Mouse (Mus musculus) CH12.LX (cell line): ENCODE results near the gene Snx8.

ENCODE experiments used
- CTCF ChIP-seq, 2 experiments: IDR thresholded peaks in 1 of 2; conservative IDR thresholded peaks in 1 of 2; 2 replicates each; pipeline ENCODE4 v1.5.1; 2011 to 2012; ENCODE audit warnings: low read depth in 2 of 2, low read length in 2 of 2, improper control_type of control experiment in 1 of 2, inconsistent platforms in 1 of 2, mild to moderate bottlenecking in 1 of 2, moderate library complexity in 1 of 2
- E2F4 ChIP-seq: IDR thresholded peaks from 2 replicates; pipeline ENCODE4 v1.6.1; 2011; ENCODE audit warnings: low read depth, low read length, improper control_type of control experiment; ENCODE audit not compliant: insufficient replicate concordance
- MAX ChIP-seq: IDR thresholded peaks from 2 replicates; pipeline ENCODE4 v1.6.1; 2011; ENCODE audit warnings: low read length, improper control_type of control experiment
- MXI1 ChIP-seq: IDR thresholded peaks from 2 replicates; pipeline ENCODE4 v1.6.1; 2011; ENCODE audit warnings: mild to moderate bottlenecking, low read depth, low read length, improper control_type of control experiment
- MYC ChIP-seq: IDR thresholded peaks from 2 replicates; pipeline ENCODE4 v1.6.1; 2011; ENCODE audit warnings: low read depth, mild to moderate bottlenecking, improper control_type of control experiment, low read length
- POLR2A ChIP-seq: IDR thresholded peaks from 2 replicates; pipeline ENCODE4 v1.6.1; 2011; ENCODE audit warnings: low read depth, mild to moderate bottlenecking, improper control_type of control experiment, low read length
- POLR2AphosphoS2 ChIP-seq: IDR thresholded peaks from 2 replicates; pipeline ENCODE4 v1.6.1; 2011; ENCODE audit warnings: low read depth, low read length, improper control_type of control experiment
- RAD21 ChIP-seq: IDR thresholded peaks from 2 replicates; pipeline ENCODE4 v1.6.1; 2011; ENCODE audit warnings: low read depth, mild to moderate bottlenecking, low read length, improper control_type of control experiment, moderate library complexity
- SIN3A ChIP-seq: IDR thresholded peaks from 2 replicates; pipeline ENCODE4 v1.6.1; 2012; ENCODE audit warnings: low read length, improper control_type of control experiment, inconsistent platforms
- SMC3 ChIP-seq: IDR thresholded peaks from 2 replicates; pipeline ENCODE4 v1.6.1; 2011; ENCODE audit warnings: low read depth, low read length, improper control_type of control experiment
- TBP ChIP-seq: conservative IDR thresholded peaks from 2 replicates; pipeline ENCODE4 v1.6.1; 2011; ENCODE audit warnings: low read depth, low read length, improper control_type of control experiment
- USF1 ChIP-seq: IDR thresholded peaks from 2 replicates; pipeline ENCODE4 v1.6.1; 2014; ENCODE audit warnings: low read depth, mild to moderate bottlenecking, inconsistent platforms, low read length, improper control_type of control experiment
- USF2 ChIP-seq: conservative IDR thresholded peaks from 2 replicates; pipeline ENCODE4 v1.6.1; 2011; ENCODE audit warnings: low read depth, low read length, improper control_type of control experiment
- ZNF384 ChIP-seq: IDR thresholded peaks from 2 replicates; pipeline ENCODE4 v1.6.1; 2012; ENCODE audit warnings: low read depth, low read length, improper control_type of control experiment, inconsistent platforms

DNA sequence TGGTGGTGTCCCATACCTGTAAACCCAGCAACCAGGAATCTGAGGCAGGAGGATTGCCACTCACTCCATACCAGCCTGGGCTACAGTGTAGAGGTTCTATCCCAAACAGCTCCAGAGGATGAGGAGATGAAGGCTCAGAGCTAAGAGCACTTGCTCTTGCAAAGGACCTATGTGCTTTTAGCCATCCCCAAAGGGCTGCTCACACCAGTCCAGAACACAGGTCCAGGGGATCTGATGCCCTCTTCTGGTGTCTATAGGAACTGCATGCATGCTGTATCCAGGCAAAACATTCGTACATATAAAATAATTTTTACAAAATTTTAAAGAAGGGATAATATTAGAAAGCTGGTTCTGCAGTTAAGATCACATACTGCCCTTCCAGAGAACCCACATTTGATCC is 52.4 kb downstream of the Snx8 start:
- TF ChIP-seq SMC3, result peak; percentile 45
- no peak for TF ChIP-seq SIN3A
- no peak for TF ChIP-seq E2F4
- TF ChIP-seq TBP, result no peak
- peak; percentile 65 to 97 for TF ChIP-seq CTCF (conservative IDR thresholded peaks at IDR 0.05 in 1 of 2, IDR thresholded peaks at IDR 0.05 in 1 of 2; ENCODE audit: low read depth in 2 of 2, low read length in 2 of 2)
- no peak for TF ChIP-seq MYC
- TF ChIP-seq ZNF384, result no peak
- no peak for TF ChIP-seq POLR2AphosphoS2
- no peak for TF ChIP-seq POLR2A
- no peak for TF ChIP-seq USF1
- TF ChIP-seq USF2, result no peak
- no peak for TF ChIP-seq MAX
- TF ChIP-seq MXI1, result no peak
- peak; percentile 25 for TF ChIP-seq RAD21
